Mouse (Mus musculus): ENCODE results near the gene Gja8. TPM values are rescaled to one million over a fixed set of nuclear protein-coding genes. Genes with fewer than 3 reads are reported as not detected.

The Gja8 gene
- polyA plus RNA-seq, 1 experiment from 2014 or later, result 0.07 TPM

DNA sequence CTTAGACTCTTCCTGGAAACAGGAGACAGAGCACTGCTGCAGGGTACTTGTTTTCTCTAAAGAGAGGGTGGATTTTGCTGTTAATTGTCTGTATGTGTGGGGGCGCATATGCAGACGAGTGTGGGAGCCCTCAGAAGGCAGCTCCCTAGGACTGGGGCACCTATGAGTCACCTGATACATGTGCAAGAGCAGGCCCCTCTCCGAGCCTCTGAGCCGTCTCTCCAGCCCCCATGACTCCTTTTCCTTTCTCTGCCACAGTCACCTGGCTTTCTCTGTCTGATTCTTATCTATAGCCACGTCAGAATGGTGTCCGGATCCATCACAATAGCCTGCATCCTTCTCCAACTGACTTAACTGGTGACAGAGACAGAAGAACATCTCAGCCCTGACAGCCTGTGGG, 44.3 kb downstream of the Gja8 start:
- no peak overlapping the region for H3K9ac ChIP-seq (ENCODE audit: low read depth, low read length)
- no peak overlapping the region for H3K4me3 ChIP-seq (replicated peaks; ENCODE audit: low read depth, low read length)
- H3K9me3 ChIP-seq (replicated peaks; ENCODE audit: low read length), result no peaks in the 10 kb centered on the region
- DNase-seq (ENCODE audit: low spot score) (no peak), ATAC-seq (replicated peaks; ENCODE audit: low FRiP score, low read depth) (no peak)
- no peak overlapping the region for H3K4me2 ChIP-seq (ENCODE audit: low read length)
- peaks cover 15% of the 10 kb centered on the region for H3K36me3 ChIP-seq (ENCODE audit: insufficient read depth, low read length)
- H3K27ac ChIP-seq, result no peak overlapping the region
- TF ChIP-seq CTCF (IDR thresholded peaks at IDR 0.05; ENCODE audit: low read depth), result no peak
- 61% methylated on average over 6 of the region's 6 CpGs for WGBS
- no peaks in the 10 kb centered on the region for H3K27me3 ChIP-seq (ENCODE audit: insufficient read depth, low read length)
- no peaks in the 10 kb centered on the region for H3K4me1 ChIP-seq (replicated peaks; ENCODE audit: insufficient read depth, low read length)

GRCm38 (mm10) chr3:96880385-96880784, 45.4 kb downstream of the Gja8 start:
- Histone ChIP-seq H3K27ac (no peak overlapping the region), H3K4me2 (ENCODE audit: low read length) (no peak overlapping the region), H3K4me1 (replicated peaks; ENCODE audit: insufficient read depth, low read length) (no peaks in the 10 kb centered on the region), H3K27me3 (ENCODE audit: insufficient read depth, low read length) (no peaks in the 10 kb centered on the region), H3K36me3 (ENCODE audit: insufficient read depth, low read length) (peaks cover 15% of the 10 kb centered on the region), H3K9me3 (replicated peaks; ENCODE audit: low read length) (no peaks in the 10 kb centered on the region), H3K9ac (ENCODE audit: low read depth, low read length) (no peak overlapping the region), H3K4me3 (replicated peaks; ENCODE audit: low read depth, low read length) (no peak overlapping the region)
- 84% methylated on average over 4 of the region's 4 CpGs for WGBS
- ATAC-seq (replicated peaks; ENCODE audit: low FRiP score, low read depth), result no peak
- no peak for TF ChIP-seq CTCF (IDR thresholded peaks at IDR 0.05; ENCODE audit: low read depth)
- DNase-seq (ENCODE audit: low spot score), result no peak

DNA sequence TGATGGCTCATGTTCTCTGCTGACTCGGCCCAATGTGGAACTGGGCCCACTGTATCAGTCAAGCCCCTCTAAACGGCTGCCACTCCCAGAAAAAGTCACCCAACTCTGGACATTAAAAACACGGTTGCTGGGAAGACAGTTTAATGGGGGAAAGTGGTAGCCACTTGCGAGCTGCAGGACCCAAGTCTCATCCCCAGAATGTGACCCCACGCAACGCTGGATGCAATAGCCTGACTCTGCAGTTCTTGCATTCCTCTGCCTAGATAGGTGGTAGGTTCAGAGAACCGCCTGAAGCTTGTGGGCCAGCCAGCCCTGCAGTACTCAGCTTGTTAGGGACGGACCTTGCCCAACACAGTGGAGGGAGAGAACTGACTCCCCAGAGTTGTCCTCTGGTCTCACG, 46.3 kb downstream of the Gja8 start:
- Histone ChIP-seq H3K4me2 (ENCODE audit: low read length) (no peak overlapping the region), H3K36me3 (ENCODE audit: insufficient read depth, low read length) (peaks cover 15% of the 10 kb centered on the region), H3K27me3 (ENCODE audit: insufficient read depth, low read length) (no peaks in the 10 kb centered on the region), H3K9me3 (replicated peaks; ENCODE audit: low read length) (no peaks in the 10 kb centered on the region), H3K27ac (no peak overlapping the region), H3K4me1 (replicated peaks; ENCODE audit: insufficient read depth, low read length) (no peaks in the 10 kb centered on the region), H3K9ac (ENCODE audit: low read depth, low read length) (no peak overlapping the region), H3K4me3 (replicated peaks; ENCODE audit: low read depth, low read length) (no peak overlapping the region)
- WGBS, result 83% methylated on average over 9 of the region's 9 CpGs
- no peak for DNase-seq (ENCODE audit: low spot score)
- ATAC-seq (replicated peaks; ENCODE audit: low FRiP score, low read depth), result no peak
- TF ChIP-seq CTCF (IDR thresholded peaks at IDR 0.05; ENCODE audit: low read depth), result no peak

GRCm38 (mm10) chr3:96874808-96875571, 50.8 kb downstream of the Gja8 start:
- no peak overlapping the region for H3K9ac ChIP-seq (ENCODE audit: low read depth, low read length)
- TF ChIP-seq CTCF (IDR thresholded peaks at IDR 0.05; ENCODE audit: low read depth), result no peak
- no peaks in the 10 kb centered on the region for H3K4me1 ChIP-seq (replicated peaks; ENCODE audit: insufficient read depth, low read length)
- H3K9me3 ChIP-seq (replicated peaks; ENCODE audit: low read length), result no peaks in the 10 kb centered on the region
- DNase-seq (ENCODE audit: low spot score), result no peak
- 51% methylated on average over 7 of the region's 7 CpGs for WGBS
- H3K27me3 ChIP-seq (ENCODE audit: insufficient read depth, low read length), result no peaks in the 10 kb centered on the region
- peaks cover 24% of the 10 kb centered on the region for H3K36me3 ChIP-seq (ENCODE audit: insufficient read depth, low read length)
- peak; percentile 65; the same call in 1 of the 2 replicates for ATAC-seq (replicated peaks; ENCODE audit: low FRiP score, low read depth)
- H3K27ac ChIP-seq, result no peak overlapping the region
- H3K4me3 ChIP-seq (replicated peaks; ENCODE audit: low read depth, low read length), result no peak overlapping the region
- H3K4me2 ChIP-seq (ENCODE audit: low read length), result no peak overlapping the region

DNA sequence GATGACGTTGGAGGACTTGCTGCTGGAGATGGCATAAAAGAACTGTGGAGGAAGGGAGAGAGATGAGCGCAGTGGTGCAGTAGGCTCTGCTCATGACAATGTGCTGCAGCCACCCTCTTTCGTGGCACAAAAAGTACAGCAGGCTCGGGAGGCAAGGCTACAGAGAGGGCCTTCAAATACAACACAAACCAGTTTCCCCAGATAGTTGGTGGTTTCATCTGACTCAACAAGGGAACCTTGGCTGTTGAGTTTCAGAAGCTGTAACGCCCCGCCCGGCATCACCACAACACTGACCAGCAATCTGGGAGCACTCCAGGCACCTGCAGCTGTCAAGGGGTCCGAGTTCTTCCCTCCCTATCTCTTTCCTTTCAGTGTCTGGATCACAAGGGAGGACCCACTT, 53.3 kb downstream of the Gja8 start:
- Histone ChIP-seq H3K27ac (no peak overlapping the region), H3K36me3 (ENCODE audit: insufficient read depth, low read length) (peaks cover 33% of the 10 kb centered on the region), H3K4me3 (replicated peaks; ENCODE audit: low read depth, low read length) (no peak overlapping the region), H3K9me3 (replicated peaks; ENCODE audit: low read length) (no peaks in the 10 kb centered on the region), H3K9ac (ENCODE audit: low read depth, low read length) (no peak overlapping the region), H3K4me2 (ENCODE audit: low read length) (no peak overlapping the region), H3K27me3 (ENCODE audit: insufficient read depth, low read length) (no peaks in the 10 kb centered on the region), H3K4me1 (replicated peaks; ENCODE audit: insufficient read depth, low read length) (no peaks in the 10 kb centered on the region)
- 94% methylated on average over 8 of the region's 8 CpGs for WGBS
- no peak for ATAC-seq (replicated peaks; ENCODE audit: low FRiP score, low read depth)
- no peak for DNase-seq (ENCODE audit: low spot score)
- TF ChIP-seq CTCF (IDR thresholded peaks at IDR 0.05; ENCODE audit: low read depth), result no peak

DNA sequence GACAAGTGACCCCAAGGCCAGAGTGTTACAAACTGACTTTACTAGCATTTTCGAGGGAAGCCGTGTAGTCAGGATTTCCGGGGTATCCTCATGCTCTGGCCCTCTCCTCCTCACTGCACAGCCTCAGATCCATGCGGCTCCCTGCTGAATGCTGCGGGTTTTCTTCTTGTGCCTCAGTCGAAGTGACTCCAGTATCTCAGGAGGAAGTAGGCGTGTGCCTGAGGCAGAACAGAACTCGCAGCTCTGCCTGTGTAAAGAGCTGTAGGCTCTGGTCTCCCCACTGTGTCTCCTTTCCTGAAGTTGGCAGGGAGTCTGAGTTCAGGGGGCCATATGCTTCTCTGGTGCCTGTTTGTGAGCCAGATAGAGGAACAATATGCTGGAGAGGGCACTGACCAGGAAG, 54.8 kb downstream of the Gja8 start:
- WGBS, result 87% methylated on average over 8 of the region's 8 CpGs
- Histone ChIP-seq H3K4me3 (replicated peaks; ENCODE audit: low read depth, low read length) (no peak overlapping the region), H3K4me2 (ENCODE audit: low read length) (no peak overlapping the region), H3K36me3 (ENCODE audit: insufficient read depth, low read length) (peaks cover 33% of the 10 kb centered on the region), H3K27ac (no peak overlapping the region), H3K27me3 (ENCODE audit: insufficient read depth, low read length) (no peaks in the 10 kb centered on the region), H3K9me3 (replicated peaks; ENCODE audit: low read length) (no peaks in the 10 kb centered on the region), H3K9ac (ENCODE audit: low read depth, low read length) (no peak overlapping the region), H3K4me1 (replicated peaks; ENCODE audit: insufficient read depth, low read length) (no peaks in the 10 kb centered on the region)
- ATAC-seq (replicated peaks; ENCODE audit: low FRiP score, low read depth) (no peak), DNase-seq (ENCODE audit: low spot score) (no peak)
- TF ChIP-seq CTCF (IDR thresholded peaks at IDR 0.05; ENCODE audit: low read depth), result no peak

DNA sequence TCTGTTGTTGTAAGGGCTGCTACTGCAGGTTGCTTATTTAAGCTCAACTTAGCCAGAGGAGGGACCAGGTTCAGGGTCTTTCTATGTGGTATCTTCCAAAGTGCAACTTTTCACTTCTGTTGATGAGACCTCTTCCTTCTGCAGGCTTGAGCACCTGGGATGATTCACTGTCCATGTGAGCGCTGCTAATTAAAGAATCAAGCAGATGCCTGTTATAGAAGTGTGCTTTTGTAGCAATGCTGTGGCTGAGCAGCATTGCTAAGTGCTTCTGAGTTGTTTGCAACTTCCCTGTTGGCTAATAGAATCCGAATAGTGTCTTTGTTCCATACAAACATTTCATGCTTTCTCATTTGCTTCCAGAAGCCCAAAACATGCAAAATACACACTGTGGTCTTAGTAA, 55.5 kb downstream of the Gja8 start:
- Histone ChIP-seq H3K4me2 (ENCODE audit: low read length) (no peak overlapping the region), H3K4me1 (replicated peaks; ENCODE audit: insufficient read depth, low read length) (no peaks in the 10 kb centered on the region), H3K4me3 (replicated peaks; ENCODE audit: low read depth, low read length) (no peak overlapping the region), H3K27me3 (ENCODE audit: insufficient read depth, low read length) (no peaks in the 10 kb centered on the region), H3K9ac (ENCODE audit: low read depth, low read length) (no peak overlapping the region), H3K27ac (no peak overlapping the region), H3K36me3 (ENCODE audit: insufficient read depth, low read length) (peaks cover 33% of the 10 kb centered on the region), H3K9me3 (replicated peaks; ENCODE audit: low read length) (no peaks in the 10 kb centered on the region)
- DNase-seq (ENCODE audit: low spot score), result no peak
- ATAC-seq (replicated peaks; ENCODE audit: low FRiP score, low read depth), result no peak
- no peak for TF ChIP-seq CTCF (IDR thresholded peaks at IDR 0.05; ENCODE audit: low read depth)
- WGBS, result 93% methylated on average over 2 of the region's 2 CpGs
